ENCODE assay signal across 8 mouse cellular contexts in the genomic region with DNA sequence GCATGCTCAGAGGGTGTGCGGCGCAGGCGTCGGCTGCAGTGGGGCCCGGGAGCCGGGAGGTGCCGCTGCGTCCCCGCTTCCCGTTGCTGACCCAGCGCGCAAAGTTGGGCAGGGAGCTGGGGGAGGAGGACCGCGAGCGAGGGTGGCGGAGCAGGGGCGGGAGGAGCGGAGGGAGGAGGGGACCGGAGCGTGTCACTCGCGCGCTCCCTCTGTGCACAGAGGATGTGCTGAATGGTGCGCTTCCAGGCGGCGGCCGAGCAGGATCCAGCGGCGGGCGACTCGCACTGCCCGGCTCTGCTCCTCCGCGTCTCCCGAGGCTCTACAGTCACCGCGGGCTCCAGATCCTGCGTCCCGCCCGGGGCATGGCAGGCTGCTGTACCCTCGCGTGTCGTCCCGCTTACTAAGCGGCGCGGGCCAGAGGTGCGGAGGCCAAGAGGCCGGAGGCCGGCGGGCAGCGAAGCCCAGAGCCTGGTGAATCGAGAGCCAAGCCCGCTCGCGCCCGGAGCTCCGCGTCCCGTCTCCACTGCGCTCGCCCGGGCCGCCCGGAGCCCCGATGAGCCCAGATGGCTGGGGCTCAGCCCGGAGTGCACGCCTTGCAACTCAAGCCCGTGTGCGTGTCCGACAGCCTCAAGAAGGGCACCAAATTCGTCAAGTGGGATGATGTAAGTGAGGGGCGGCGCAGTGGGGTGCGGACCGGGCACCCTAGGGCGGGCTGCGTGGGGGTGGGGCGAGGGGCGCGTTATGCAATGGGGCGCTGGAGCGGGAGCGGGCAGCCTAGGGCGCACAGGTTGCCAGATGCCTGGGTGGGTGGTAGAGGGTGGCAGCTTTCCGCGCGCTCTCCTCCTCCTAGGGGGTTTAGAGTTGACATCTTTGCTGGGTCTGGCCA. TPM values are rescaled to one million over a fixed set of nuclear protein-coding genes. Genes with fewer than 3 reads are reported as not detected.
DNase-seq lines count a peak whose midpoint lies in the region; ATAC-seq lines count a peak whose summit lies in the region.

A gene (plus strand): TSS at position 98 of the 886 bp plus-strand sequence.

- no peaks in the 10 kb centered on the region for H3K4me1 ChIP-seq in embryonic facial prominence, embryonic 11.5 days (ENCODE audit: control insufficient read depth, insufficient read depth, low read length)

- peak; percentile 95 to 96 for DNase-seq in adrenal gland, postnatal 36 days
- DNase-seq in embryonic facial prominence, embryonic 11.5 days (ENCODE audit: low spot score): peak; percentile 88
- DNase-seq in heart, adult 11 months: peak; percentile 98
- DNase-seq in kidney, adult 18-20 months: peak; percentile 86
- DNase-seq in left cerebral cortex, postnatal 36 days (ENCODE audit: low spot score in 2 of 2): peak; percentile 89 to 90
- peak; percentile 88 for DNase-seq in mesoderm, embryonic 11.5 days (ENCODE audit: low read depth, low spot score)
- peak; percentile 91 for DNase-seq in right cerebral cortex, postnatal 14 days

- peak within 1 kb of the TSS; percentile 84 for H3K9ac ChIP-seq in embryonic facial prominence, embryonic 11.5 days (replicated peaks; ENCODE audit: low read length)

- H3K4me2 ChIP-seq in embryonic facial prominence, embryonic 11.5 days (ENCODE audit: low read depth, low read length): peak within 1 kb of the TSS; percentile 99

- peak; percentile 96 for ATAC-seq in embryonic facial prominence, embryonic 11.5 days (replicated peaks; ENCODE audit: insufficient number of reproducible peaks, low FRiP score, low TSS enrichment, low read depth)
- ATAC-seq in inflammation-experienced regulatory T-cells, adult 6 months: no peak

- H3K27ac ChIP-seq in embryonic facial prominence, embryonic 11.5 days (replicated peaks; ENCODE audit: low read depth, low read length): no peak within 1 kb of the TSS

- H3K9me3 ChIP-seq in embryonic facial prominence, embryonic 11.5 days (replicated peaks; ENCODE audit: control insufficient read depth, low read length): no peaks in the 10 kb centered on the region

- no peaks in the 10 kb centered on the region; the same call in 1 of the 2 replicates for H3K27me3 ChIP-seq in embryonic facial prominence, embryonic 11.5 days (ENCODE audit: control insufficient read depth, insufficient read depth, low read length)

- WGBS in embryonic facial prominence, embryonic 11.5 days: under 1% methylated on average over 88 of the region's 88 CpGs

- intact Hi-C loops in left cerebral cortex, postnatal 36 days (cut with DNase I): loop anchor here (2.0 to 5.0 kb wide), 4 partner anchors 61 to 539 kb away; no protein-coding TSS in a partner anchor

- H3K36me3 ChIP-seq in embryonic facial prominence, embryonic 11.5 days (replicated peaks; ENCODE audit: control insufficient read depth, insufficient read depth, low read depth, low read length): no peaks in the 10 kb centered on the region

- peak within 1 kb of the TSS; percentile 70 for H3K4me3 ChIP-seq in embryonic facial prominence, embryonic 11.5 days (ENCODE audit: low read depth, low read length)

RNA-seq across cellular contexts. Expression of the gene that starts here (rescaled TPM):
- total RNA-seq in adrenal gland, postnatal 36 days (2021): 10 to 100 TPM; 87.4 to 93.4 TPM
- 6.6 and 7.0 TPM in 2 replicates for polyA plus RNA-seq in embryonic facial prominence, embryonic 11.5 days (2014; fragmentation: Nextera tagmentation; extraction: Ambion mirVana)
- 100 to 1,000 TPM; 186 to 196 TPM for total RNA-seq in left cerebral cortex, postnatal 36 days (2021)
- under 1 TPM in 1 of 3 experiments, not detected in 2; 0.24 TPM for polyA plus RNA-seq in inflammation-experienced regulatory T-cells, adult 6 months (2017; shearing (Covaris generic))
